Mouse (Mus musculus) liver, embryonic 12.5 days (tissue): ENCODE results near the gene Hacd2. TPM values are rescaled to one million over a fixed set of nuclear protein-coding genes. Genes with fewer than 3 reads are reported as not detected.
A peak's percentile ranks its signal among the peaks of the same experiment; 100 is the strongest.

ENCODE experiments used
- ATAC-seq: fragments of 200-750 bp; cut with Nextera tagmentation; 2 replicates; pipeline ENCODE4 v1.8.0; 2017; ENCODE audit warnings: moderate number of reproducible peaks, mild to moderate bottlenecking, moderate library complexity
- H3K27ac ChIP-seq: fragments of 300-500 bp; sonication (generic); 2 replicates; pipeline ENCODE4 v1.5.1; 2016; ENCODE audit warnings: mild to moderate bottlenecking
- H3K27me3 ChIP-seq: fragments of 300-500 bp; sonication (generic); replicated peaks from 2 replicates; pipeline ENCODE4 v1.6.1; 2016; ENCODE audit warnings: mild to moderate bottlenecking, moderate library complexity
- H3K36me3 ChIP-seq: fragments of 300-500 bp; sonication (generic); 2 replicates; pipeline ENCODE4 v1.6.1; 2016; ENCODE audit warnings: mild to moderate bottlenecking, moderate library complexity
- H3K4me1 ChIP-seq: fragments of 300-500 bp; sonication (generic); 2 replicates; pipeline ENCODE4 v1.6.1; 2016
- H3K4me2 ChIP-seq: fragments of 300-500 bp; sonication (generic); 2 replicates; pipeline ENCODE4 v1.6.1; 2016; ENCODE audit warnings: mild to moderate bottlenecking, moderate library complexity
- H3K4me3 ChIP-seq: fragments of 300-500 bp; sonication (generic); 2 replicates; pipeline ENCODE4 v1.5.1; 2016; ENCODE audit warnings: mild to moderate bottlenecking, moderate library complexity
- H3K9ac ChIP-seq: fragments of 300-500 bp; sonication (generic); 2 replicates; pipeline ENCODE4 v1.6.1; 2016; ENCODE audit warnings: mild to moderate bottlenecking, moderate library complexity
- H3K9me3 ChIP-seq: fragments of 300-500 bp; sonication (generic); replicated peaks from 2 replicates; pipeline ENCODE4 v1.6.1; 2016; ENCODE audit warnings: mild to moderate bottlenecking, moderate library complexity
- WGBS: fragments of 180-500 bp; shearing (Covaris S2); methylation state at CpG from one replicate; pipeline ENCODE4 v1.1.7; 2016; ENCODE audit not compliant: insufficient replicate concordance; 5-methylcytosine and 5-hydroxymethylcytosine counted together
- polyA plus RNA-seq: library from polyadenylated mRNA; unstranded; fragments of >200 nt; fragmentation: Nextera tagmentation; extraction: Ambion mirVana; gene quantifications from 2 replicates; pipeline ENCODE4 v1.2.1, GENCODE M21; 2016

Hacd2 gene
- polyA plus RNA-seq, 1 experiment from 2014 or later, result 82.9 TPM

DNA sequence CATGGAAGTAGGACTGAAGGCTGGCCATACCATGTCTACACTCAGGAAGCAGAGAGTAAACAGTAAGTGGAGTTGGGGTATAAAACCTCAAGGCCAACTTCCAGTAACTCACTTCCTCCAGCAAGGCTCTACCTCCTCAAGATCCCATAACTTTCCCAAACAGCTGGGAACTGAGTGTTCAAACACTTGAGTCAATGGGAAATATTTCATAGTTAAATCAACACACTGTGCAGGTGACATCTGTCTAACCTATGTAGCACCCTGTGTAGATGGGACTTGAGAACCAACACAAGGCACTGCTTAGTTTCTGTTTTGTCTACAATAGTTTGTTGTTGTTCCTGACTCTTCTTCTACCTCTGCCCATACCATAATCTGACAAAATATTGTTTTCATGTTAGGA lies 13.8 kb upstream of the Hacd2 start:
- no peaks in the 10 kb centered on the region for H3K9me3 ChIP-seq
- no peak for ATAC-seq

DNA sequence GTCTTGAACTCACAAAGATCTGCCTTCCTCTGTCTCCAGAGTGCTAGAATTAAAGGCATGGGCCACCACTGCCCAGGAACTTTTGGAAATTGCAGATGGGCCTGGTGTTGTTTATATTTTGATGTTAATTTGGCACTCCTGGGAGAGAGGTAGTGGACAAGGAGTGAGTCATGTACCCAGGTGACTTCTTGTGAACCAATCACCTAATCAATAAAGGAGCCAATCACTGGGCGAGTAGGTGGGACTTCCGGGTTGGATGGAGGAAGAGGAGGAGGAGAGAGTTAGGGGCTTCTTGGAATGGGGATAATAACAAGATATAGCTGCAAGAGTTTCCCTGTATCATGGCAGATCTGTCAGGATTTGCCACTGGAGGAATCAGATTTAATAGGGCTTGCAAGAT lies 8.7 kb upstream of the Hacd2 start:
- Histone ChIP-seq H3K36me3 (no peaks in the 10 kb centered on the region), H3K4me1 (no peaks in the 10 kb centered on the region), H3K27me3 (peaks cover 20% of the 10 kb centered on the region; the same call in 1 of the 2 replicates), H3K9me3 (no peaks in the 10 kb centered on the region), H3K27ac (no peak overlapping the region), H3K9ac (no peak overlapping the region), H3K4me3 (no peak overlapping the region), H3K4me2 (no peak overlapping the region)
- ATAC-seq, result no peak
- 73% methylated on average over 2 of the region's 2 CpGs for WGBS

More for the DNA sequence above, 13.8 kb upstream of the Hacd2 start:
- no peak overlapping the region for H3K4me2 ChIP-seq
- H3K9ac ChIP-seq, result no peak overlapping the region
- no peak overlapping the region for H3K27ac ChIP-seq
- peaks cover 15% of the 10 kb centered on the region; the same call in 1 of the 2 replicates for H3K27me3 ChIP-seq
- peaks cover 5% of the 10 kb centered on the region; the same call in 1 of the 2 replicates for H3K4me1 ChIP-seq
- no peak overlapping the region for H3K4me3 ChIP-seq
- no peaks in the 10 kb centered on the region for H3K36me3 ChIP-seq

DNA sequence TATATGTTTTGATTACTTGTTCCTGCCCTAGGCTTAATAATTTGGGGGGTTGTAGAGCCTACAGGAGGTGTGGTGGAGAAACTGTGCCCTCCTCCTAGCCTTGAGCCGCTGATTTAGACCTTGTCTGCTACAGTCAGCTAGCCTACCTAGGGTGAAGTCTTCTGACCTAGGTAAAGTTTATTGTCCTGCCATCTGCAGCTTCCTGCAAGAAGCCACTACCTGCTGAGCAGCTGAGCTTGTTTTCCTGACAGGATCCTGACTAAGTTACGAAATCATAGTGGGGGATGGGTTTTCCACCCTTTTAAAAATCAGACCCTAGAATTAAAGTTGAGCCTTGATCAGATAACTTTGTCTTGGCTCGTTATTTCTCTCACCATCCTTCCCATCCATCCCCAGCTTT lies 5.7 kb upstream of the Hacd2 start:
- 54% methylated on average over 3 of the region's 3 CpGs for WGBS
- Histone ChIP-seq H3K4me3 (no peak overlapping the region), H3K9ac (no peak overlapping the region), H3K4me2 (no peak overlapping the region), H3K9me3 (no peaks in the 10 kb centered on the region), H3K4me1 (no peaks in the 10 kb centered on the region), H3K27me3 (peaks cover 23% of the 10 kb centered on the region), H3K36me3 (no peaks in the 10 kb centered on the region), H3K27ac (no peak overlapping the region)
- no peak for ATAC-seq

DNA sequence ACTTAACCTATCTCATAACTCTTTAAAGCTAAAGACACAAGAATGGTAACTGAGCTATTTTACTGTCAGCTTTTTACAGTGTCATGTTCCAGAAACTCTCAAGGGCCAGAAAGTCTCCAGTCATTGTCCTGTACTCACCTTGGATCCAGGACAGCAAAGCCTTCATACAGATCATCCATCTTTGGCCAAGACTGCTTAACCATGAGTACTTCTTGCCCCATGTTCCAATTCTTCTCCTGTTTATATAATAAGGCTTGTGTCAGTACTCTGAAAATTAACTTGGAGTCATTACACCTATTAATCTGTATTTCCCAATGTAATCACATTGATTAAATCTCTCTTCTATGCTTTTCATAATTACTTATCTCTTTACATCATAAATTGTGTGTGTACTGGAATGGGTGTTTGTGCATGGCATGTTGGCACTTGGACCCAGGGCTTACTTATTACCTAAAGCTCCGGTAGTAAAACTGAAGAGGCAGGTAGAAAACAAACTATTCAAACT lies 3.7 kb upstream of the Hacd2 start:
- Histone ChIP-seq H3K36me3 (no peaks in the 10 kb centered on the region), H3K4me2 (no peak overlapping the region), H3K27me3 (peaks cover 23% of the 10 kb centered on the region), H3K4me1 (peaks cover 2% of the 10 kb centered on the region; the same call in 1 of the 2 replicates), H3K27ac (no peak overlapping the region), H3K4me3 (no peak overlapping the region), H3K9ac (no peak overlapping the region), H3K9me3 (no peaks in the 10 kb centered on the region)
- no peak for ATAC-seq
- 66% methylated on average over 1 of the region's 1 CpGs for WGBS

DNA sequence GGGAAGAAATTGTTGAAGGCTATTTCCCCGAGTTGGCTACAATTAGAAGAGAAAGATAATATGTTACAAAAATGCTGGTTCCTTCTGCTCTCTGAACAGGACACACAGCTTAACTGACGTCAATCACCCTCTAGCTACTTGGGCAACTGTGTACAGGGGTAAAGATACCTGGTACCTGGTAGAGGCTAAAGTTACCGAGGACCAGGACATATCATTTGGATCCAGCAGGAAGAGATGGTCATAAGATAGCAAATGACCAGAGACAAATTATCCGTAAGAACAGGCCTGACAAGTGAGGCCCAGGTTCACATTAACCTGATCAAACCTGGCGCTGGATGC lies 356 bp upstream of the Hacd2 start:
- Histone ChIP-seq H3K27me3 (peaks cover 23% of the 10 kb centered on the region), H3K36me3 (peaks cover 4% of the 10 kb centered on the region), H3K4me2 (peak overlapping the region; percentile 81), H3K4me1 (peaks cover 7% of the 10 kb centered on the region), H3K9ac (no peak overlapping the region), H3K4me3 (peak overlapping the region; percentile 91), H3K9me3 (no peaks in the 10 kb centered on the region), H3K27ac (no peak overlapping the region)
- WGBS, result 43% methylated on average over 5 of the region's 5 CpGs
- ATAC-seq, result no peak

DNA sequence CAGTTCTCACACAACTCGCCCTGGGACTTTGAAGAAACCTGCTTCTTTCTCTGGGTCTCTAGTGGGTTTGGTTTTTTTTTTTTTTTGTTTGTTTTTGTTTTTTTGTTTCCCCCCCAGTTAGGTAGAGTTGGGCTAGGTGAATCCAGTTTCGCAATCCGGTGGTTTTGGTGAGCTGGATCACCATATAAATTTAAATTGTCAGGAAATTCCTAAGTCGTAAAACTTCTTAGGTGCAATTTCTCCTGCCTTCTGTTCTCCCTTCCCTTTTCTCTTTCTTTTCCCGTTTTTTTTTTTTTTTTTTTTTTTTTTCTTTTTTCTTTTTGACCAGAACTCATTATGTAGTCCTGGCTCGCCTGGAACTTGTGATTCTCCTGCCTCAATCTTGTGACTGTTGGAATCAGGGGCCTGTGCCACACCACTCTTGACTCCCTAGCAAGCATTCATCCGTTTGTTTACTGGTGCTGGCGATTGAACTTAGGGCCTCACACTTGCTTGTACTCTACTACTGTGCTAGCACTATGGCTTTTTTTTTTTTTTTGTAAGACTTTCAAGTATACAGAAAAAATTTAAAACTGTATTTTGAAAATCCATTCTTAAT lies 1.0 kb downstream of the Hacd2 start:
- H3K4me2 ChIP-seq, result peak overlapping the region; percentile 81
- peaks cover 21% of the 10 kb centered on the region for H3K27me3 ChIP-seq
- no peak for ATAC-seq
- peak overlapping the region; percentile 78; the same call in 1 of the 2 replicates for H3K27ac ChIP-seq
- no peaks in the 10 kb centered on the region for H3K9me3 ChIP-seq
- H3K4me3 ChIP-seq, result peak overlapping the region; percentile 91
- peaks cover 7% of the 10 kb centered on the region for H3K36me3 ChIP-seq
- 14% methylated on average over 8 of the region's 8 CpGs for WGBS
- H3K4me1 ChIP-seq, result peaks cover 7% of the 10 kb centered on the region
- peak overlapping the region; percentile 88 for H3K9ac ChIP-seq

DNA sequence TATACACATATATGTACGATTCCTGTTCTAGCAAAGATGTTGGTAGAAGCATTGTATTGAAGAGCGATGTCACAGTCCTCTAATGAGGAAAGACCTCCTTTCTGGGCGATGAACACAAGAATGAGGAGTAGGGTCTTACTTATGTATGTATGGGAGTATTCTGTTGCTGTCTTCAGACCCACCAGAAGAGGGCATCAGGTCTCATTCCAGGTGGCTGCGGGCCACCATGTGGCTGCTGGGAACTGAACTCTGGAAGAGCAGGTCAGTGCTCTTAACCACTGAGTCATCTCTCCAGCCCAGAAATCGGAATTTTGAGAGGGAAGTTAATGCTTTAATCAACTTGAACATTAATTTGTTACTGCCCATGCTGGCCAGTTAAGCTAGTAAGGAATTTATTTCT lies 2.1 kb downstream of the Hacd2 start:
- H3K27me3 ChIP-seq, result peaks cover 15% of the 10 kb centered on the region
- peaks cover 9% of the 10 kb centered on the region for H3K4me1 ChIP-seq
- 77% methylated on average over 5 of the region's 5 CpGs for WGBS
- H3K4me2 ChIP-seq, result no peak overlapping the region
- ATAC-seq, result no peak
- no peaks in the 10 kb centered on the region for H3K9me3 ChIP-seq
- H3K36me3 ChIP-seq, result peaks cover 17% of the 10 kb centered on the region
- no peak overlapping the region for H3K4me3 ChIP-seq
- no peak overlapping the region for H3K9ac ChIP-seq
- no peak overlapping the region for H3K27ac ChIP-seq

DNA sequence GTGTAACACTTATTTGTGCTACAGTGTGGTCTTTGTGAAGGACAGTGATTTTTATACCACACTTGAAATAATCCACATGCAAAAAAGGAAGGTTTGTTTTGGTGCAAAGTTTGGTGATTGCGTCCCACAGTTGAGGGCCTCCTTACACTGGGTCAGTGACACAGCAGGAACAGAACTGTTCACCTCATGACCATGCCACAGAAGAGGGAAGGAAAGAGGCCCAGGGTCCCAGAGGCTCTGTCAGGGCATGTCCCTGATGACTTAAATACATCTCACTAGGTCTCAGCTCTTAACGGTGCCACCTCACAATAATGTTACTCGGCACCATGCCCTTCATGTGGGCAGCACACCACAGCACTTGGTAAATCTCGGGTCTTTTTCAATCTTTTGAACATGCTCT lies 3.1 kb downstream of the Hacd2 start:
- H3K4me1 ChIP-seq, result peaks cover 9% of the 10 kb centered on the region
- WGBS, result 76% methylated on average over 4 of the region's 4 CpGs

DNA sequence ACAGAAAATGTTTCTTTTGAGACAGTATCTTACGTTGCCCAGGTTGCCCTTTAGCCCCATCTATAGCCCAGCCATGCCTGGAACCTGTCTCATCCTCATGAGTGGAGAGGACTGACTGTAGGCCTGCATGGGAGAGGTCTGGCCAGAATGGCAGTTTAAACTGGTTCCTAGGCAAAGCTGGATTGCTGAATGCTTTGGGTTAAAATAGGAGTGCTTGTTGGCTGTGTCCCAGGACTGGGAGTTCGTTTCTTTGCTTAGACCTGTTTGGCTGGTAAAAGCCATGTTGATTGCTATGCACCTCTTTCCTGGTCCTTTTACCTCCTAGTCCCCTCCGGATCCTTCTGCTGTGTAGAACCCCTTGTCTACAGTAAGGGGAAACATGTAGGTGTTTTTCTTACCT lies 11.0 kb downstream of the Hacd2 start:
- H3K4me3 ChIP-seq, result no peak overlapping the region
- no peak overlapping the region for H3K4me2 ChIP-seq
- H3K36me3 ChIP-seq, result peaks cover 49% of the 10 kb centered on the region
- no peak overlapping the region for H3K9ac ChIP-seq
- peaks cover 31% of the 10 kb centered on the region for H3K4me1 ChIP-seq
- H3K9me3 ChIP-seq, result no peaks in the 10 kb centered on the region
- H3K27me3 ChIP-seq, result no peaks in the 10 kb centered on the region
- no peak for ATAC-seq
- 81% methylated on average over 3 of the region's 3 CpGs for WGBS
- no peak overlapping the region for H3K27ac ChIP-seq

More for the DNA sequence above, 3.1 kb downstream of the Hacd2 start:
- no peaks in the 10 kb centered on the region for H3K9me3 ChIP-seq
- peaks cover 25% of the 10 kb centered on the region for H3K36me3 ChIP-seq
- no peak overlapping the region for H3K27ac ChIP-seq
- 0 out of 2 replicates have a peak, but pooled peaks cover 7% of the 10 kb centered on the region for H3K27me3 ChIP-seq
- H3K4me2 ChIP-seq, result no peak overlapping the region
- no peak for ATAC-seq
- H3K4me3 ChIP-seq, result no peak overlapping the region
- H3K9ac ChIP-seq, result no peak overlapping the region

DNA sequence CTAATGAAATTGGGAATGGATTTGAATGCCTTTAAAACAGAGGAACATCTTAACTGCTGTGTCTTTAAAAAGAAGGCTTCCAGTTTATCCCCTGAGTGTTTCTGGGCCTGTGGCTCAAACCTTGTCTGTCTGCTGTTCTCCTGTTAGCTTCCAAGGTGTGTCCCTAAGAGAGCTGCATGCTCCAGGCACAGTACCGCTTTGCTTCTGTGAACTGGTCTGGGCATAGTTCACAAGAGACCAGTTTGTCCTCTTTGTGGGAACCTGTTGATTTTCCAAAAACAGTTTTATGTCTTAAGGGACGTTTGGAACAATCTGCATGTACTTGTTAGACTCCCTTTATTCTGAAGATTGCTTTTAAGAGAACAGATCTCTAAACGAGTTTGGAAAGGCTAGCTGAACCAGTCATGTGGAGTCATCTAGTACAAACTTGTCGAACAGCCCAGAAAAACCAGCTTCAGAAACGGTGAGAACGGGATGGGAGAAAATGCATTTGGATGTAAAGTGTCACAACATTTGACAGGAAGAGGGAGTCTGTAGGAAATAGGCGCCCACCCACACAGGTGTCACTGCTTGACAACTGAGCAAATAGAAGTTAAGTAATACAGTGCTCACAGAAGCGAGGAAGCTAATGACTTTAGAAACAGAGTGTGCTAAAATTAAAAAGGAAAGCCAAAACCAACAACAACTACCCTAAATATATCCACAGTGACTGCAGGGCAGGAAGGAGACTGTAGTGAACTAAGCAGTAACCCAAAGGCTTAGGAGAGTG lies 11.8 kb downstream of the Hacd2 start:
- Histone ChIP-seq H3K4me3 (no peak overlapping the region), H3K4me1 (peaks cover 29% of the 10 kb centered on the region), H3K27me3 (no peaks in the 10 kb centered on the region), H3K27ac (no peak overlapping the region), H3K9me3 (no peaks in the 10 kb centered on the region), H3K4me2 (no peak overlapping the region), H3K9ac (no peak overlapping the region), H3K36me3 (peaks cover 42% of the 10 kb centered on the region)
- WGBS, result 62% methylated on average over 8 of the region's 8 CpGs
- no peak for ATAC-seq

DNA sequence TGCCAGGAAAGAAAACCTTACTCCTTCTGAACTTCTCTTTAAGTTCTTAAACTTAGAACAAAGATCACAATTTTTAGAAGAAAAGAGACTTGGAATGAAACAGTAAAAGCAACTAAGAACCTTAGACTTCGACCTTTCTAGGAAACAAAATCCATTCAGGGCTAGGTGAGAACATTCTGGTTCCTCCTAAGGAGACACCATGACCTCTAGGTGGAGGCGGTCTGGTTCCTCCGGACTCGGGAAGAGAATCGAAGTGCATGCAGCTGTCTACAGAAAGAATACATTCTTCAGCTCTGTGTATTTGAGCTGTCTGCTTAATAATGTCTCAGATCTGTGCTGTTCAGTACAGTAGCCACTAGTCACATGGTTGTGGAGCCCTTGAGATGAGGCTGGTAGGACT lies 12.7 kb downstream of the Hacd2 start:
- no peak for ATAC-seq
- peaks cover 40% of the 10 kb centered on the region for H3K36me3 ChIP-seq
- whole genome bisulfite sequencing, result 81% methylated on average over 5 of the region's 5 CpGs
- H3K27ac ChIP-seq, result no peak overlapping the region
- H3K4me3 ChIP-seq, result no peak overlapping the region
- H3K4me1 ChIP-seq, result peaks cover 31% of the 10 kb centered on the region
- H3K9ac ChIP-seq, result no peak overlapping the region
- no peaks in the 10 kb centered on the region for H3K27me3 ChIP-seq
- H3K9me3 ChIP-seq, result no peaks in the 10 kb centered on the region
- no peak overlapping the region for H3K4me2 ChIP-seq

DNA sequence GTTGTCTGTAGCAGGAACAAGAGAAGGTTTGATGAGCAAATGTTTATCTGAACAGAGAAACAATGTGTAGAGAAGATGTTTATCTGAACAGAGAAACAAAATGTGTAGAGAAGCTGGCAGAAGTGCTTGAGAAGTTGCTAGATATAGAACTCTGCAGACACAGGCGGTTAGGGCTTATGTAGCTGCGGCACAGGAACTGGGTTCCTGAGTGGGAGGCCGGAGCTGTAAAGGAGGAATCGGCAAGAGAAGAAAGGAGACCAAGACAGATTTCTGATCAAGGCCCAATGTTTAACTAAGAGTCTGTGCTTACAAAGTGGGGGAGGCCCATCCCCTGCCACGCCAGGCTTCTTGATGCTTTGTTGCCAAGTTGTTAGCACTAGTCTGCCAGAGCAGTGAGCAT lies 14.5 kb downstream of the Hacd2 start:
- ATAC-seq, result no peak
- whole genome bisulfite sequencing, result 82% methylated on average over 5 of the region's 5 CpGs
- no peaks in the 10 kb centered on the region for H3K9me3 ChIP-seq
- no peaks in the 10 kb centered on the region for H3K27me3 ChIP-seq
- H3K27ac ChIP-seq, result no peak overlapping the region
- H3K9ac ChIP-seq, result no peak overlapping the region
- H3K36me3 ChIP-seq, result peaks cover 44% of the 10 kb centered on the region
- peaks cover 36% of the 10 kb centered on the region for H3K4me1 ChIP-seq
- no peak overlapping the region for H3K4me2 ChIP-seq
- no peak overlapping the region for H3K4me3 ChIP-seq
